Comparison of ENCODE assay signal across 21 mouse cellular contexts in the genomic region with DNA sequence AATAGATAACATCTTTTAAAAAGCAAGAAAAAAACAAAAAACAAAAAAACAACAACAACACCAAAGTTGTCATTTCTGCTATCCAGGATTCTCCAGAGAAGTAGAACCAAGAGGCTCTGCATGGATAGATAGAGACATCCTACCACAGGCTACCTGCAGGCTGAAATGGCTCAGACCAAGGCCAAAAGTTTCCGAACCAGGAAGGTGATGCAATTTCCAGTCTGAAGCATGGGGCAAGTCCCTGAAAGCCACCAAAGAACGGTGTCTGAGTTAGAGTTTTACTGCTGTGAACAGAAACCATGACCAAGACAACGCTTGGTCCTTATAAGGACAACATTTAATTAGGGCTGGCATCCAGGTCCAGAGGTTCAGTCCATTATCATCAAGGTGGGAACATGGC. TPM values are rescaled to one million over a fixed set of nuclear protein-coding genes. Genes with fewer than 3 reads are reported as not detected.
DNase-seq lines count a peak whose midpoint lies in the region; ATAC-seq lines count a peak whose summit lies in the region.
"Had no signal": no experiment of that assay in that cellular context is flagged by ENCODE, and none has a peak within 500 bp of the region (broad histone marks: within the 10 kb centered on the region; RNA-seq: fewer than 3 reads in every experiment).

No protein-coding gene starts in this region.

- ATAC-seq in hindbrain, embryonic 14.5 days (ENCODE audit: low FRiP score): no peak
- ATAC-seq in common myeloid progenitor, adult 5-6 weeks (replicated peaks; ENCODE audit: low read depth, poor library complexity, severe bottlenecking): peak; percentile 45
- ATAC-seq in megakaryocyte progenitor cell, adult 5-6 weeks (replicated peaks; ENCODE audit: poor library complexity): peak; percentile 75
- ATAC-seq in liver, embryonic 12.5 days: no peak
- ATAC-seq: activated CD4-positive, CD25-positive, alpha-beta regulatory T cell, adult 4 months; forebrain, embryonic 13.5 days; forebrain, embryonic 15.5 days; Patski had no signal

- no peaks in the 10 kb centered on the region for H3K4me1 ChIP-seq in hindbrain, embryonic 14.5 days (replicated peaks; ENCODE audit: control insufficient read depth, insufficient read depth, low read length)
- H3K4me1 ChIP-seq in hindbrain, embryonic 10.5 days (replicated peaks): no peaks in the 10 kb centered on the region
- H3K4me1 ChIP-seq in liver, embryonic 12.5 days: no peaks in the 10 kb centered on the region
- H3K4me1 ChIP-seq: forebrain, embryonic 13.5 days had no signal

- no peaks in the 10 kb centered on the region for H3K36me3 ChIP-seq in hindbrain, embryonic 14.5 days (replicated peaks; ENCODE audit: control insufficient read depth, insufficient read depth)
- no peaks in the 10 kb centered on the region for H3K36me3 ChIP-seq in hindbrain, embryonic 10.5 days
- no peaks in the 10 kb centered on the region for H3K36me3 ChIP-seq in liver, embryonic 12.5 days
- H3K36me3 ChIP-seq: embryonic facial prominence, embryonic 12.5 days; forebrain, embryonic 15.5 days; G1E had no signal

- H3K27ac ChIP-seq in hindbrain, embryonic 14.5 days: 0 out of 2 replicates have a peak overlapping the region, but pooled peaks have one; percentile 26
- H3K27ac ChIP-seq in hindbrain, embryonic 10.5 days: no peak overlapping the region
- no peak overlapping the region for H3K27ac ChIP-seq in liver, embryonic 12.5 days
- H3K27ac ChIP-seq: embryonic facial prominence, embryonic 10.5 days; embryonic facial prominence, embryonic 12.5 days; forebrain, embryonic 13.5 days; forebrain, embryonic 15.5 days had no signal

- WGBS in hindbrain, embryonic 14.5 days: 92% methylated on average over 3 of the region's 3 CpGs
- 94% methylated on average over 3 of the region's 3 CpGs for WGBS in hindbrain, embryonic 10.5 days
- WGBS in liver, embryonic 12.5 days (ENCODE audit: insufficient replicate concordance): 51% methylated on average over 3 of the region's 3 CpGs

- no peak overlapping the region for H3K4me3 ChIP-seq in hindbrain, embryonic 14.5 days (replicated peaks; ENCODE audit: low read length)
- H3K4me3 ChIP-seq in hindbrain, embryonic 10.5 days: no peak overlapping the region
- no peak overlapping the region for H3K4me3 ChIP-seq in liver, embryonic 12.5 days
- H3K4me3 ChIP-seq: embryonic facial prominence, embryonic 10.5 days; embryonic facial prominence, embryonic 12.5 days; forebrain, embryonic 13.5 days; forebrain, embryonic 15.5 days had no signal

- no peak overlapping the region for H3K9ac ChIP-seq in hindbrain, embryonic 14.5 days
- H3K9ac ChIP-seq in liver, embryonic 12.5 days: no peak overlapping the region
- H3K9ac ChIP-seq: embryonic facial prominence, embryonic 12.5 days; forebrain, embryonic 13.5 days; forebrain, embryonic 15.5 days; forebrain, postnatal 0 days had no signal

- no peak overlapping the region for H3K4me2 ChIP-seq in hindbrain, embryonic 14.5 days (replicated peaks)
- no peak overlapping the region for H3K4me2 ChIP-seq in liver, embryonic 12.5 days
- H3K4me2 ChIP-seq: embryonic facial prominence, embryonic 12.5 days; forebrain, embryonic 13.5 days; forebrain, embryonic 15.5 days had no signal

- DNase-seq in hindbrain, embryonic 14.5 days (ENCODE audit: low spot score): no peak
- no peak for DNase-seq in hindbrain, embryonic 10.5 days (ENCODE audit: low spot score)
- DNase-seq in induced T-regulatory cell, adult 2 months (ENCODE audit: low read depth): peak; percentile 37
- DNase-seq in frontal cortex, postnatal 14 days (ENCODE audit: low spot score in 2 of 2): no peak
- DNase-seq in natural killer cell, adult 2 months (ENCODE audit: low spot score in 2 of 2): no peak
- DNase-seq: adrenal gland, adult 8-10 months; adrenal gland, postnatal 36 days; cerebellum, adult 11-12 months; cerebellum, adult 9-10 months; embryo, embryonic 11 days had no signal

- no peaks in the 10 kb centered on the region for H3K9me3 ChIP-seq in hindbrain, embryonic 14.5 days (ENCODE audit: control insufficient read depth, low read length)
- H3K9me3 ChIP-seq in hindbrain, embryonic 10.5 days: peaks cover 8% of the 10 kb centered on the region
- H3K9me3 ChIP-seq in liver, embryonic 12.5 days (replicated peaks): 0 out of 2 replicates have a peak, but pooled peaks cover 5% of the 10 kb centered on the region
- H3K9me3 ChIP-seq: embryonic facial prominence, embryonic 12.5 days; forebrain, embryonic 15.5 days had no signal

- H3K27me3 ChIP-seq in hindbrain, embryonic 14.5 days (ENCODE audit: control insufficient read depth, insufficient read depth, low read length): no peaks in the 10 kb centered on the region
- H3K27me3 ChIP-seq in hindbrain, embryonic 10.5 days (ENCODE audit: insufficient read depth, poor library complexity, severe bottlenecking): no peaks in the 10 kb centered on the region
- no peaks in the 10 kb centered on the region for H3K27me3 ChIP-seq in liver, embryonic 12.5 days (replicated peaks)
- H3K27me3 ChIP-seq: embryonic facial prominence, embryonic 12.5 days; forebrain, embryonic 13.5 days; forebrain, embryonic 15.5 days; Patski had no signal

RNA-seq across cellular contexts. Expression of gene Tmsb10, which starts 10.2 kb away (rescaled TPM):
- polyA plus RNA-seq in hindbrain, embryonic 14.5 days (2014; fragmentation: Nextera tagmentation; extraction: Ambion mirVana): 5,328 and 5,854 TPM in 2 replicates
- polyA plus RNA-seq in hindbrain, embryonic 10.5 days (2016; fragmentation: Nextera tagmentation; extraction: Ambion mirVana): 3,283 and 4,408 TPM in 2 replicates
- 567 and 716 TPM in 2 replicates for total RNA-seq in common myeloid progenitor, adult 5-6 weeks (2017)
- total RNA-seq in megakaryocyte progenitor cell, adult 5-6 weeks (2015): 582 and 635 TPM in 2 replicates
- total RNA-seq in megakaryocyte progenitor cell, adult 5-6 weeks (2017): 351 and 372 TPM in 2 replicates
- polyA plus RNA-seq in liver, embryonic 12.5 days (2016; fragmentation: Nextera tagmentation; extraction: Ambion mirVana): 571 and 617 TPM in 2 replicates

RNA-seq across cellular contexts. Expression of gene Kcmf1, which starts 48.6 kb away (rescaled TPM):
- 41.1 and 43.1 TPM in 2 replicates for polyA plus RNA-seq in hindbrain, embryonic 14.5 days (2014; fragmentation: Nextera tagmentation; extraction: Ambion mirVana)
- polyA plus RNA-seq in hindbrain, embryonic 10.5 days (2016; fragmentation: Nextera tagmentation; extraction: Ambion mirVana): 24.2 and 28.7 TPM in 2 replicates
- total RNA-seq in common myeloid progenitor, adult 5-6 weeks (2017): 68.1 and 126 TPM in 2 replicates
- 60.0 and 63.8 TPM in 2 replicates for total RNA-seq in megakaryocyte progenitor cell, adult 5-6 weeks (2015)
- 105 and 113 TPM in 2 replicates for total RNA-seq in megakaryocyte progenitor cell, adult 5-6 weeks (2017)
- 48.7 and 49.2 TPM in 2 replicates for polyA plus RNA-seq in liver, embryonic 12.5 days (2016; fragmentation: Nextera tagmentation; extraction: Ambion mirVana)

Comparison
In these comparisons a context has a peak if more than half of its experiments do, and no peak if none do; other contexts are left out.
1. ATAC-seq: peak in common myeloid progenitor, adult 5-6 weeks (single experiment) and megakaryocyte progenitor cell, adult 5-6 weeks (single experiment); none in hindbrain, embryonic 14.5 days (single experiment) and liver, embryonic 12.5 days (single experiment).